Mouse (Mus musculus) forebrain, embryonic 14.5 days (tissue): Measurements from ENCODE around the gene Kncn. TPM values are rescaled to one million over a fixed set of nuclear protein-coding genes. Genes with fewer than 3 reads are reported as not detected.

Experiments used
- ATAC-seq: fragments of 200-750 bp; cut with Nextera tagmentation; 2 replicates; pipeline ENCODE4 v1.8.0; 2017; ENCODE audit warnings: mild to moderate bottlenecking, moderate library complexity
- DNase-seq: peaks from one replicate; pipeline ENCODE4 v3.0.0-alpha.2; 2015; ENCODE audit warnings: low spot score
- H3K27ac ChIP-seq: fragments of 300-500 bp; sonication (generic); 2 replicates; pipeline ENCODE4 v1.5.1; 2014; ENCODE audit warnings: low read depth, mild to moderate bottlenecking, control low read depth, low read length, moderate library complexity
- H3K27me3 ChIP-seq: fragments of 300-500 bp; sonication (generic); replicated peaks from 2 replicates; pipeline ENCODE4 v1.6.1; 2014; ENCODE audit warnings: low read length, control low read depth, mixed read lengths; ENCODE audit not compliant: control insufficient read depth, insufficient read depth
- H3K36me3 ChIP-seq: fragments of 300-500 bp; sonication (generic); 2 replicates; pipeline ENCODE4 v1.6.1; 2014; ENCODE audit warnings: low read length, control low read depth; ENCODE audit not compliant: control insufficient read depth, insufficient read depth
- H3K4me1 ChIP-seq: fragments of 300-500 bp; sonication (generic); 2 replicates; pipeline ENCODE4 v1.6.1; 2014; ENCODE audit warnings: antibody characterized with exemption, low read length, control low read depth; ENCODE audit not compliant: control insufficient read depth, insufficient read depth
- H3K4me2 ChIP-seq: fragments of 300-500 bp; sonication (generic); 2 replicates; pipeline ENCODE4 v1.6.1; 2014; ENCODE audit warnings: mild to moderate bottlenecking, control low read depth, low read length
- H3K4me3 ChIP-seq: fragments of 300-500 bp; sonication (generic); 2 replicates; pipeline ENCODE4 v1.5.1; 2014; ENCODE audit warnings: low read depth, low read length, control low read depth
- H3K9ac ChIP-seq: fragments of 300-500 bp; sonication (generic); 2 replicates; pipeline ENCODE4 v1.6.1; 2014; ENCODE audit warnings: mild to moderate bottlenecking, low read length, control low read depth, moderate library complexity
- H3K9me3 ChIP-seq: fragments of 300-500 bp; sonication (generic); replicated peaks from 2 replicates; pipeline ENCODE4 v1.6.1; 2016; ENCODE audit warnings: low read length, control low read depth, mixed read lengths; ENCODE audit not compliant: control insufficient read depth
- WGBS: fragments of 180-500 bp; shearing (Covaris S2); extraction: QIAGEN DNeasy Blood & Tissue Kit; methylation state at CpG from one replicate; pipeline ENCODE4 v1.1.7; 2014; 5-methylcytosine and 5-hydroxymethylcytosine counted together
- polyA plus RNA-seq: library from polyadenylated mRNA; unstranded; fragments of >200 nt; fragmentation: Nextera tagmentation; extraction: Ambion mirVana; gene quantifications from 2 replicates; pipeline ENCODE4 v1.2.1, GENCODE M21; 2014

The Kncn gene
- 0.31 TPM in 1 of 2 replicates, not detected in the other for polyA plus RNA-seq

DNA sequence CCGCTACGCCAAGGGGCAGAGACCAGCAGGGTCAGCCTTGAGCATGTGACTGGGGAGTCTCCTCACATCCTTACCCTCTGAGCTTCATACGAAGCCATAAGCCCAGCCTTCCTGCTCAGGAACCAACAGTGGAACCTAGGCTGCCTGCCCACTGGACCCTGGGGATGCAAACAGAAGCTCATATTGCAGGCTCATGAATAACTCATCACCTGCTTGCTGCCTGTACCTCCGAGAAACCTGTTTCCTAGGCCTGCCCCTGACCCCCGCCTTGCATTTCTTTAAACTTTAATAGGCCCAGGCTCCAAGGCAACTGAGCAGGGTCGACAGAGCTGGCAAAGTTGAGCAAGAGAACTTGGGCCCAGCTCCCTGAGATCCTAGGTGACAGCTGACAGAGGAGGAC lies at the start of gene Kncn:
Gene Kncn, plus strand, starts transcription at position 379 of the 400 bp plus-strand sequence.
- Histone ChIP-seq H3K4me3 (no peak within 1 kb of the TSS), H3K4me1 (peaks cover 13% of the 10 kb centered on the region), H3K9ac (no peak within 1 kb of the TSS), H3K27me3 (no peaks in the 10 kb centered on the region; the same call in 1 of the 2 replicates), H3K36me3 (no peaks in the 10 kb centered on the region), H3K9me3 (no peaks in the 10 kb centered on the region), H3K4me2 (no peak within 1 kb of the TSS), H3K27ac (no peak within 1 kb of the TSS)
- ATAC-seq (no peak), DNase-seq (no peak)
- 79% methylated on average over 6 of the region's 6 CpGs for WGBS

DNA sequence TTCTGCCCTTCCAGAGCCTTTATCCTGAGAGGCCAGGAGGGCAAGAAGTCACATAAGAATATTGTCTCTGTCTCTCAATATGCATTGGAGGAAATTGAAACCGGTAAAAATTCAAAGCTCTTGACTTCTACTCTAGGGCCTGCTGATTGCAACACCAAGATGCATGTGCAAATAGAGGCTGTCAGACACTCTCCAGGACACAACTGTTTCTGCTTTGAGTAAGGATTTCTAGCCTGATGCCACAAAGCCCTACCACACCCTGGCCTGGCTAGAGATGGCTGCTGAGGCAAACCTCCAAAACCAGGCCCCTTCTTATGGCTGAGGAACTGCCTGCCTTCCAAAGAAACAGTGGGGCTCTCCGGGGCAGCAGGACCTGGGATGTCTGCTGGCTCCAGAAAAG lies 48.6 kb upstream of the Kncn start:
- DNase-seq (no peak), ATAC-seq (no peak)
- H3K4me2 ChIP-seq, result no peak overlapping the region
- H3K27ac ChIP-seq, result no peak overlapping the region
- WGBS, result 84% methylated on average over 2 of the region's 2 CpGs
- peaks cover 6% of the 10 kb centered on the region; the same call in 1 of the 2 replicates for H3K4me1 ChIP-seq
- no peaks in the 10 kb centered on the region for H3K36me3 ChIP-seq
- no peak overlapping the region for H3K9ac ChIP-seq
- no peaks in the 10 kb centered on the region for H3K9me3 ChIP-seq
- no peak overlapping the region for H3K4me3 ChIP-seq
- no peaks in the 10 kb centered on the region for H3K27me3 ChIP-seq

DNA sequence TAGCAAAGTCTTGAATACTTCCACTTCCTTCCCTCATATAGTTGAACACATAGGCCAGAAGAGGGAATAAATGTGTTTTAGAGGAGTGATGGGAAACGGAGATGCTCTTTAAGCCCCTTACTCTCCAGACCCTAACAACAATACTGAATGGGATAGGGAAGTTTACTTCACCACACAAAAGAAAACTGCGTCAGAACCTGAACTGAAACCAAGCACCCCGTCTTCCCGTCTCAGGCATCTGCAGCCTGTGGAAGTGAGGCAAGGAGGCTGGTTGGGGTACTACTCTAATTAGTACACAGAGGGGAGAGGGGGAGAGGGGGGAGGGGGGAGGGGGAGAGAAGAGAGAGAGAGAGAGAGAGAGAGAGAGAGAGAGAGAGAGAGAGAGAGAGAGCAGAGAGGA lies 46.0 kb upstream of the Kncn start:
- Histone ChIP-seq H3K4me2 (peak overlapping the region; percentile 65; the same call in 1 of the 2 replicates), H3K27me3 (no peaks in the 10 kb centered on the region), H3K9ac (no peak overlapping the region), H3K4me1 (peaks cover 6% of the 10 kb centered on the region; the same call in 1 of the 2 replicates), H3K4me3 (no peak overlapping the region), H3K27ac (no peak overlapping the region), H3K9me3 (no peaks in the 10 kb centered on the region), H3K36me3 (no peaks in the 10 kb centered on the region)
- ATAC-seq (no peak), DNase-seq (no peak)
- 55% methylated on average over 4 of the region's 4 CpGs for WGBS

DNA sequence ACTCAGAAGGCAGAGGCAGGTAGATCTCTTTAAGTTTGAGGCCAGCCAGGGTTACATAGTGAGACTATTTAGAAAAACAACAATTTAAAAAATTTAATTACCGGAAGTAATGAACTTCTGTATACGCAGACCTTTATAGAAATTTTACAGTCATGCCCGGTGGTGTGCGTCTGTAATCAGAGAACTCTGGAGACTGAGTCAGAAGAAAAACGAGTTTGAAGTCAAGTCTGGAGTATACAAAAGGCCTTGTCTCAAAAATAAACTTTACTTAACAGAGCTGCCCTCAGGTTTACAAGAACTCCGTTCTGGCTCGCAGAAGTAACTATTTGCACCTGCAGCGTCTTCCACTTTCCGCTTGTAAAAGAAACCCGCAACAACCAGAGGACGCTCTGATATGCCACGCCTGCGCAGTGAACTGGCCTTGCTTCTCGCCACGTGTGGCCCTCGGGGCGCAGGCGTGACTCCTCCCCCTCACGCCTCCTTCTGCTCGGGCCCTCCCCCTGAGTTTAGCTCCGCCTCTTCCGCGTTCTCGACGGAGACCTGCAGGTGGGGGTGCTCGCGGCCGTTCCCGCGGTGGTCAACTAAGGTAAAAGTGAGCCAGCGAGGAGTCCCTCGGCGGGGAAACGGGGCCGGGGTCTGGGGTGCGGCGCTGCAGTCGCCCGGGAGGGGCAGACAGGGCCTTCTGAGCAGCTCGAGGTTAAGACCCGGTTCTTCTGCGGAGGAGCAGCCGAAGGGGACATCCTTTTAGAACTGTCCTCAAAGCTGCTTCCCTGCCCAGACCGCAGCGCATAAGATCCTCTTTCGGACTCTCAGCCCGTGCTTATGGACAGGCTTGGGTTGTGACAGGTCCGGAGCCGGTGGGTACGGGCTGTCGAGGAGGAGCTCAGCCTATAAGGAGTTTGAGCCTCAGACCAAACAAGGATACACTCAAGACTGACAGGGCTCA lies 45.2 kb upstream of the Kncn start, which contains the start of gene Mknk1:
Gene Mknk1, plus strand, starts transcription at position 503 of the 946 bp plus-strand sequence.
- ATAC-seq (peak; percentile 98), DNase-seq (peak; percentile 96)
- H3K36me3 ChIP-seq, result no peaks in the 10 kb centered on the region
- no peak within 1 kb of the TSS for H3K27ac ChIP-seq
- peaks cover 6% of the 10 kb centered on the region; the same call in 1 of the 2 replicates for H3K4me1 ChIP-seq
- peak within 1 kb of the TSS; percentile 72 for H3K9ac ChIP-seq
- no peaks in the 10 kb centered on the region for H3K27me3 ChIP-seq
- no peaks in the 10 kb centered on the region for H3K9me3 ChIP-seq
- peak within 1 kb of the TSS; percentile 65 for H3K4me2 ChIP-seq
- peak within 1 kb of the TSS; percentile 58 for H3K4me3 ChIP-seq
- WGBS, result 1% methylated on average over 51 of the region's 51 CpGs

DNA sequence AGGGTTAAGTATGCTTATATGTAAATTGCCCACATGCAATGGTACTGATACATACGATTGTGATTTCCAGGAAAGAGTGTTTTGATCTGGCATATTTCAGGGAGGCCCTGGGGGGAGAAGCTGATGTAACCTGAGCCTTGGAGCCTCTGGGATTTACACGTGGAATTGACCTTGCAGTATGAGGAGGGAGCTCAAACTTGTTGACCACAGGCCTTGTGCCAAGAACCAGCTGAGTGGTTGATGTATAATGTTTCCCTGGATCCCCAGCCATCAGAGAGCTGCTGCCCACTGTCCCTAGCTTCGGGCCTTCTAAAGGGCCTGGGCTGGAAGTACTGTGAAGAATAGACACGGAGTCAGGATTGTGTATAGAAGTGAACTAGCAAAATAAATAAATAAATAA lies 44.2 kb upstream of the Kncn start:
- WGBS, result 65% methylated on average over 4 of the region's 4 CpGs
- H3K36me3 ChIP-seq, result no peaks in the 10 kb centered on the region
- peak overlapping the region; percentile 58 for H3K4me3 ChIP-seq

DNA sequence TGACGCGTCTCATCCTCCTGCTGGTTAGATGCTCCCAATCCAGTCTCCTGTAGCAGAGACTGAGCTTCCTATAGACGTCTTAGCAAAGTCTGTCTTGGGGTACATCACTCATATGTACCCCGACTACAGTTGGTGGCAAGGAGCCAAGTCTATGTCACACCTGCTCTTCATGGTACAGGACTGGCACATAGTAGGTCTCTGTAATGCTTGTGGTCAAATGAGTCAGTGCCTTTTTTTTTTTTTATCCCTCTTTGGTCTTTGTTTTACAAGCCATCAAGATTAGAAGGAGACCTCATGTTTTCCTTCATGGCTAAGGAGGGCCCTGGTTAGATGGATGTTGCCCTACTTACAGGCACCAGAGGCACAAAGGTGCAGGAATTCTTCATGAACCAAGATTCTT lies 43.4 kb upstream of the Kncn start:
- no peak overlapping the region for H3K27ac ChIP-seq
- H3K9me3 ChIP-seq, result no peaks in the 10 kb centered on the region
- no peaks in the 10 kb centered on the region for H3K36me3 ChIP-seq
- no peak overlapping the region for H3K4me2 ChIP-seq
- DNase-seq (no peak), ATAC-seq (no peak)
- no peaks in the 10 kb centered on the region for H3K27me3 ChIP-seq
- 95% methylated on average over 4 of the region's 4 CpGs for WGBS
- no peak overlapping the region for H3K4me3 ChIP-seq
- no peak overlapping the region for H3K9ac ChIP-seq
- H3K4me1 ChIP-seq, result peaks cover 6% of the 10 kb centered on the region; the same call in 1 of the 2 replicates

More for the DNA sequence above, 44.2 kb upstream of the Kncn start:
- DNase-seq (no peak), ATAC-seq (no peak)
- no peak overlapping the region for H3K27ac ChIP-seq
- H3K9ac ChIP-seq, result peak overlapping the region; percentile 72; the same call in 1 of the 2 replicates
- H3K27me3 ChIP-seq, result no peaks in the 10 kb centered on the region
- peak overlapping the region; percentile 65 for H3K4me2 ChIP-seq
- no peaks in the 10 kb centered on the region for H3K9me3 ChIP-seq
- H3K4me1 ChIP-seq, result peaks cover 6% of the 10 kb centered on the region; the same call in 1 of the 2 replicates

DNA sequence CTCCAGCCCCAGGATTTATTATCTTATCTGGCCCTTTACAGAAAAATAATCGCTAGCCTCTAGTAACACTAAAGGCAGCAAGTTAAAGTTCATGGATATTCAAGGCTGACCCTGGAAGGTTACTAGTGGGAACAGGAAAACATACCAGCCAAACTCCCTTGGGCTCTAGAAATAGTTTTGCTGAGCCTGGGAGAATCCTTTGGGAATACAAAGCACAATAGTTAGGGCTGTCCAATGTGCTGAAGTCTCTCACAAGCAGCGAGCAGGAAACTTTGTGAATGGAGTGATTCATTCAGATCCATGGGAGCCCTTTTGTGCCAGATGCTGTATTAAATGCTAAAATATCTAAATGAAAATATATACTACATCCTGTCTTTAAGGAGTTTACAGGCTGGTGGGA lies 37.5 kb upstream of the Kncn start:
- Histone ChIP-seq H3K4me3 (no peak overlapping the region), H3K9ac (no peak overlapping the region), H3K27me3 (no peaks in the 10 kb centered on the region), H3K4me2 (no peak overlapping the region), H3K9me3 (no peaks in the 10 kb centered on the region), H3K27ac (no peak overlapping the region), H3K36me3 (peaks cover 13% of the 10 kb centered on the region), H3K4me1 (no peaks in the 10 kb centered on the region; the same call in 1 of the 2 replicates)
- DNase-seq (no peak), ATAC-seq (no peak)
- 56% methylated on average over 2 of the region's 2 CpGs for WGBS

DNA sequence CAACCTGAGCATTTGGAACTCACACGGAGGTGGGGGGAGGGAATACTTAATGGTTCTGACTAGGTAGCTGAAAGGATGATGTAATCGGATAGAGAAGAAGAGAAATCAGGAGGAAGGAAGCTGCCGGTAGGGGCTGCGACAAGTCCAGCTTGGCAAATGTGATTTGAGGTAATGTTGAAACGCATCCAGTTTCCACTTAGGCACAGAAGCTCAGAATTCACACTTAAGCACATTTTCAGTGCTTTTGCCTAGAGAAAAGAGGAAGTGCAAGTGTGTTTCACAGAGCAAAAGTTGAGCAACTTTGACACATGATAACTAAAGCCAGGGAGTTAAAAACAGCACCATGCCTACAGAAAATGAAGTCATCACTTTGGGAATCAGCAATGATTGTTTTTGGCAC lies 36.8 kb upstream of the Kncn start:
- Histone ChIP-seq H3K4me2 (no peak overlapping the region), H3K9me3 (no peaks in the 10 kb centered on the region), H3K36me3 (peaks cover 17% of the 10 kb centered on the region), H3K27ac (no peak overlapping the region), H3K27me3 (no peaks in the 10 kb centered on the region), H3K9ac (no peak overlapping the region), H3K4me3 (no peak overlapping the region), H3K4me1 (no peaks in the 10 kb centered on the region; the same call in 1 of the 2 replicates)
- 32% methylated on average over 5 of the region's 5 CpGs for WGBS
- ATAC-seq (no peak), DNase-seq (peak; percentile 50)

DNA sequence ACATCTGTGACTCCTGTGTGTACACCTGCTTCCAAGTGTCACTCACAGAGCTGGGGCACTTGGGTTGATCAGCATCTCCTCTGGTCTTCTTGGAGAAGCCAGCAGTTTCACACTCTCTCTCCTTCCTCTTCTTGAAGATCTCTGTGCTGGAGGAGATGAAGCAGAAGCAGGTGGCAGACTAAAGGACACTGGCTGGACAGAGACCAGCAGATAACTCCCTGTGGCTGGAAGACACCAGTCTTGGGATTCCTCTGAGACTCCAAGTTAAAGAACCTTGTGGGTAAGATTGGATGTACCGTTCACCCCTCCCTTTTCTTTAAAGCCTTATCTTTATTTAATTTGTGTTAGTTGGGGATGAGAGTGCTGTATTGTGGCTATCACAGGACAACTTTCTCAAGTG lies 36.1 kb upstream of the Kncn start:
- DNase-seq (no peak), ATAC-seq (no peak)
- no peak overlapping the region for H3K4me3 ChIP-seq
- no peaks in the 10 kb centered on the region for H3K9me3 ChIP-seq
- H3K36me3 ChIP-seq, result peaks cover 17% of the 10 kb centered on the region
- no peaks in the 10 kb centered on the region for H3K27me3 ChIP-seq
- no peak overlapping the region for H3K27ac ChIP-seq
- WGBS, result 92% methylated on average over 1 of the region's 1 CpGs
- H3K4me2 ChIP-seq, result no peak overlapping the region
- no peak overlapping the region for H3K9ac ChIP-seq
- no peaks in the 10 kb centered on the region; the same call in 1 of the 2 replicates for H3K4me1 ChIP-seq
